Mouse (Mus musculus) heart, embryonic 16.5 days (tissue): ENCODE results near the gene Wbp1l. TPM values are rescaled to one million over a fixed set of nuclear protein-coding genes. Genes with fewer than 3 reads are reported as not detected.

Experiments
- ATAC-seq: fragments of 200-750 bp; cut with Nextera tagmentation; replicated peaks from 2 replicates; pipeline ENCODE4 v1.8.0; 2017; ENCODE audit warnings: moderate number of reproducible peaks; ENCODE audit not compliant: insufficient read depth, low FRiP score; ENCODE audit errors: extremely low read depth
- H3K27ac ChIP-seq: fragments of 300-500 bp; sonication (generic); 2 replicates; pipeline ENCODE4 v1.5.1; 2014; ENCODE audit warnings: mild to moderate bottlenecking, low read length, control low read depth, moderate library complexity
- H3K27me3 ChIP-seq: fragments of 300-500 bp; sonication (generic); 2 replicates; pipeline ENCODE4 v1.6.1; 2014; ENCODE audit warnings: low read length, mixed read lengths; ENCODE audit not compliant: control insufficient read depth, insufficient read depth
- H3K36me3 ChIP-seq: fragments of 300-500 bp; sonication (generic); 2 replicates; pipeline ENCODE4 v1.6.1; 2014; ENCODE audit not compliant: control insufficient read depth, insufficient read depth
- H3K4me1 ChIP-seq: fragments of 300-500 bp; sonication (generic); 2 replicates; pipeline ENCODE4 v1.6.1; 2014; ENCODE audit warnings: low read length, mixed read lengths; ENCODE audit not compliant: control insufficient read depth, insufficient read depth
- H3K4me2 ChIP-seq: fragments of 300-500 bp; sonication (generic); 2 replicates; pipeline ENCODE4 v1.6.1; 2014; ENCODE audit warnings: low read depth, mild to moderate bottlenecking, control low read depth, low read length
- H3K4me3 ChIP-seq: fragments of 300-500 bp; sonication (generic); 2 replicates; pipeline ENCODE4 v1.5.1; 2014; ENCODE audit warnings: mild to moderate bottlenecking, control low read depth, low read length
- H3K9ac ChIP-seq: fragments of 300-500 bp; sonication (generic); 2 replicates; pipeline ENCODE4 v1.6.1; 2014; ENCODE audit warnings: low read length, control low read depth
- H3K9me3 ChIP-seq: fragments of 300-500 bp; sonication (generic); replicated peaks from 2 replicates; pipeline ENCODE4 v1.6.1; 2016; ENCODE audit warnings: low read length; ENCODE audit not compliant: control insufficient read depth
- whole genome bisulfite sequencing: fragments of 180-500 bp; shearing (Covaris S2); extraction: QIAGEN DNeasy Blood & Tissue Kit; methylation state at CpG from one replicate; pipeline ENCODE4 v1.1.7; 2014; 5-methylcytosine and 5-hydroxymethylcytosine counted together
- polyA plus RNA-seq: library from polyadenylated mRNA; unstranded; fragments of >200 nt; fragmentation: Nextera tagmentation; extraction: Ambion mirVana; gene quantifications from 2 replicates; pipeline ENCODE4 v1.2.1, GENCODE M21; 2015

Gene Wbp1l
- polyA plus RNA-seq, 1 experiment from 2014 or later, result 60.5 TPM

- Histone ChIP-seq H3K9ac (peak overlapping the region; percentile 64), H3K36me3 (peaks cover 12% of the 10 kb centered on the region; the same call in 1 of the 2 replicates), H3K9me3 (no peaks in the 10 kb centered on the region), H3K27ac (peak overlapping the region; percentile 90), H3K4me3 (no peak overlapping the region), H3K4me2 (peak overlapping the region; percentile 50), H3K4me1 (peaks cover 72% of the 10 kb centered on the region), H3K27me3 (no peaks in the 10 kb centered on the region)
- 12% methylated on average over 12 of the region's 12 CpGs for WGBS
- ATAC-seq, result peak; percentile 65
These were observed 46.1 kb downstream of the Wbp1l start for GRCm38 (mm10) chr19:46644793-46645602.

- H3K27ac ChIP-seq, result peak overlapping the region; percentile 90
- 72% methylated on average over 12 of the region's 12 CpGs for WGBS
- ATAC-seq, result no peak
- H3K4me3 ChIP-seq, result no peak overlapping the region
- H3K9ac ChIP-seq, result peak overlapping the region; percentile 24; the same call in 1 of the 2 replicates
- peak overlapping the region; percentile 50 for H3K4me2 ChIP-seq
- peaks cover 12% of the 10 kb centered on the region; the same call in 1 of the 2 replicates for H3K36me3 ChIP-seq
- H3K4me1 ChIP-seq, result peaks cover 63% of the 10 kb centered on the region
- H3K27me3 ChIP-seq, result no peaks in the 10 kb centered on the region
- H3K9me3 ChIP-seq, result no peaks in the 10 kb centered on the region
These were observed 47.2 kb downstream of the Wbp1l start for GRCm38 (mm10) chr19:46646041-46646481.

- ATAC-seq, result no peak
- Histone ChIP-seq H3K4me2 (no peak overlapping the region), H3K27me3 (no peaks in the 10 kb centered on the region), H3K9me3 (no peaks in the 10 kb centered on the region), H3K36me3 (peaks cover 16% of the 10 kb centered on the region; the same call in 1 of the 2 replicates), H3K9ac (no peak overlapping the region), H3K27ac (peak overlapping the region; percentile 14; the same call in 1 of the 2 replicates), H3K4me3 (no peak overlapping the region), H3K4me1 (peaks cover 51% of the 10 kb centered on the region)
- WGBS, result 57% methylated on average over 3 of the region's 3 CpGs
These were observed 48.4 kb downstream of the Wbp1l start for GRCm38 (mm10) chr19:46647254-46647653.

- no peak overlapping the region for H3K9ac ChIP-seq
- no peak overlapping the region for H3K27ac ChIP-seq
- H3K4me1 ChIP-seq, result peaks cover 45% of the 10 kb centered on the region
- WGBS, result 75% methylated on average over 8 of the region's 8 CpGs
- no peak for ATAC-seq
- H3K4me2 ChIP-seq, result no peak overlapping the region
- no peaks in the 10 kb centered on the region for H3K27me3 ChIP-seq
- no peak overlapping the region for H3K4me3 ChIP-seq
- no peaks in the 10 kb centered on the region for H3K9me3 ChIP-seq
- peaks cover 19% of the 10 kb centered on the region; the same call in 1 of the 2 replicates for H3K36me3 ChIP-seq
These were observed 49.0 kb downstream of the Wbp1l start for GRCm38 (mm10) chr19:46647850-46648249.

GRCm38 (mm10) chr19:46648565-46648964 lies 49.7 kb downstream of the Wbp1l start:
- WGBS, result 88% methylated on average over 14 of the region's 14 CpGs
- no peak for ATAC-seq
- peaks cover 41% of the 10 kb centered on the region for H3K4me1 ChIP-seq

GRCm38 (mm10) chr19:46653188-46653587 lies 54.3 kb downstream of the Wbp1l start:
- Histone ChIP-seq H3K36me3 (peaks cover 50% of the 10 kb centered on the region), H3K27me3 (no peaks in the 10 kb centered on the region), H3K27ac (no peak overlapping the region), H3K4me3 (no peak overlapping the region), H3K4me1 (peaks cover 6% of the 10 kb centered on the region), H3K9me3 (no peaks in the 10 kb centered on the region), H3K9ac (no peak overlapping the region), H3K4me2 (no peak overlapping the region)
- no peak for ATAC-seq
- WGBS, result 36% methylated on average over 5 of the region's 5 CpGs

More at GRCm38 (mm10) chr19:46648565-46648964, 49.7 kb downstream of the Wbp1l start:
- peaks cover 23% of the 10 kb centered on the region; the same call in 1 of the 2 replicates for H3K36me3 ChIP-seq
- no peaks in the 10 kb centered on the region for H3K27me3 ChIP-seq
- H3K4me2 ChIP-seq, result no peak overlapping the region
- no peak overlapping the region for H3K27ac ChIP-seq
- H3K9ac ChIP-seq, result no peak overlapping the region
- H3K9me3 ChIP-seq, result no peaks in the 10 kb centered on the region
- H3K4me3 ChIP-seq, result no peak overlapping the region

GRCm38 (mm10) chr19:46653616-46654235 lies 54.8 kb downstream of the Wbp1l start:
- Histone ChIP-seq H3K27me3 (no peaks in the 10 kb centered on the region), H3K9me3 (no peaks in the 10 kb centered on the region), H3K36me3 (peaks cover 50% of the 10 kb centered on the region), H3K9ac (no peak overlapping the region), H3K4me2 (no peak overlapping the region), H3K4me1 (peaks cover 6% of the 10 kb centered on the region), H3K4me3 (no peak overlapping the region), H3K27ac (no peak overlapping the region)
- peak; percentile 46; the same call in 1 of the 2 replicates for ATAC-seq
- WGBS, result 86% methylated on average over 14 of the region's 14 CpGs

- H3K4me3 ChIP-seq, result no peak overlapping the region
- no peak for ATAC-seq
- H3K27ac ChIP-seq, result 0 out of 2 replicates have a peak overlapping the region, but pooled peaks have one; percentile 21
- H3K9ac ChIP-seq, result no peak overlapping the region
- 82% methylated on average over 10 of the region's 10 CpGs for WGBS
- H3K9me3 ChIP-seq, result no peaks in the 10 kb centered on the region
- peaks cover 45% of the 10 kb centered on the region for H3K36me3 ChIP-seq
- H3K4me2 ChIP-seq, result no peak overlapping the region
- H3K4me1 ChIP-seq, result peaks cover 8% of the 10 kb centered on the region
- H3K27me3 ChIP-seq, result no peaks in the 10 kb centered on the region
These were observed 56.7 kb downstream of the Wbp1l start for GRCm38 (mm10) chr19:46655626-46656025.
